Comparison of ENCODE assay signal across 9 mouse cellular contexts in the genomic region with DNA sequence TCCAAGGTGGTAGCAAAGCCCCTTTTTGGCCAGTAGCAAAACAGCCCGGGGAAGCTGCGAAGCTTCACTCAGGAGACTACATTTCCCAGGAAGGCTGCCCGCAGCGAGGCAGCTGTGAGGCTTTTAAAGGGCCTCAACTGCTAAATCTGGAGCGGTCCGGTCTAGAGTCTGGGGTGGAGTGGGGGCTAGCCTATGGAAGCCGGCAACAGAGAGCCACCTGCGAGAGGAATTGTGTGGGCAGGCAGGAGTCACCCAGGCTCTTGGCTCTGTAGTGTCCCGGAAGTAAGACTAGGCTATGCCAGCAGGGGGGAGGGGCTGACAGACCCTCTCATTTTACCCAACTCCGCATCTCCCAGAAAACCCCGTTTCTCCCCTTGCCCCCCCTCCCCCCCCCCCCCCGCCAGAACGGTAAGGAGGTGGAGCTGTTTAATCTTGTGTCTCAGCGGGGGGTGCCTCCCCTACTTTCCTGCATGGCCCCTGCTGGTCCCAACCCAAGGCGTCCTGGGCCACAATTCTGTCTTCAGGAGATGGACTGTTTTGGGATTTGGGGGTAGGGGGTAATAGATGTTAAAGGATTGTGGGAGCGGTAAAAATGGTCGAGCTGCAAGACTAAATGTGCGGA. TPM values are rescaled to one million over a fixed set of nuclear protein-coding genes. Genes with fewer than 3 reads are reported as not detected.
DNase-seq lines count a peak whose midpoint lies in the region; ATAC-seq and TF ChIP-seq lines count a peak whose summit lies in the region.
"Had no signal": no experiment of that assay in that cellular context is flagged by ENCODE, and none has a peak within 500 bp of the region (broad histone marks: within the 10 kb centered on the region; RNA-seq: fewer than 3 reads in every experiment).

No protein-coding gene starts in this region.

- DNase-seq in embryo, embryonic 11 days, result peak; percentile 44
- no peak for DNase-seq in embryo, embryonic 10 days (ENCODE audit: low spot score)
- DNase-seq in liver, postnatal 0 days, result no peak
- no peak for DNase-seq in urinary bladder, postnatal 14 days (ENCODE audit: low spot score)
- no peak for DNase-seq in left cerebral cortex, adult 11 months (ENCODE audit: low spot score)
- DNase-seq in layer of hippocampus, adult 11-12 months (ENCODE audit: low spot score), result no peak

- no peak for ATAC-seq in embryonic facial prominence, embryonic 12.5 days (ENCODE audit: insufficient number of reproducible peaks, insufficient read depth, low FRiP score, low TSS enrichment)
- ATAC-seq in intestine, embryonic 16.5 days, result no peak
- ATAC-seq in liver, postnatal 0 days, result no peak

- H3K9me3 ChIP-seq in embryonic facial prominence, embryonic 12.5 days, result no peaks in the 10 kb centered on the region
- H3K9me3 ChIP-seq in intestine, embryonic 16.5 days (ENCODE audit: control insufficient read depth, low read length), result no peaks in the 10 kb centered on the region
- no peaks in the 10 kb centered on the region for H3K9me3 ChIP-seq in liver, postnatal 0 days (ENCODE audit: low read length)

- H3K4me1 ChIP-seq in embryonic facial prominence, embryonic 12.5 days, result peaks cover 29% of the 10 kb centered on the region
- peaks cover 35% of the 10 kb centered on the region for H3K4me1 ChIP-seq in intestine, embryonic 16.5 days (ENCODE audit: control insufficient read depth, insufficient read depth, low read length)
- H3K4me1 ChIP-seq in liver, postnatal 0 days (ENCODE audit: insufficient read depth), result peaks cover 31% of the 10 kb centered on the region

- TF ChIP-seq CTCF in liver, postnatal 0 days (IDR thresholded peaks at IDR 0.05; ENCODE audit: low read depth), result no peak

- peak overlapping the region; percentile 37 for H3K4me2 ChIP-seq in embryonic facial prominence, embryonic 12.5 days (replicated peaks)
- H3K4me2 ChIP-seq in intestine, embryonic 16.5 days (ENCODE audit: low read depth, low read length), result peak overlapping the region; percentile 96
- peak overlapping the region; percentile 77 for H3K4me2 ChIP-seq in liver, postnatal 0 days (ENCODE audit: low read depth, low read length)

- H3K4me3 ChIP-seq in embryonic facial prominence, embryonic 12.5 days, result 0 out of 2 replicates have a peak overlapping the region, but pooled peaks have one; percentile 11
- H3K4me3 ChIP-seq in intestine, embryonic 16.5 days (ENCODE audit: low read length), result peak overlapping the region; percentile 20
- H3K4me3 ChIP-seq in liver, postnatal 0 days (ENCODE audit: low read depth, low read length), result no peak overlapping the region
- H3K4me3 ChIP-seq: myocyte had no signal

- no peaks in the 10 kb centered on the region for H3K36me3 ChIP-seq in embryonic facial prominence, embryonic 12.5 days
- H3K36me3 ChIP-seq in intestine, embryonic 16.5 days (ENCODE audit: control insufficient read depth, insufficient read depth, low read length), result no peaks in the 10 kb centered on the region
- H3K36me3 ChIP-seq in liver, postnatal 0 days (replicated peaks; ENCODE audit: insufficient read depth, low read length), result no peaks in the 10 kb centered on the region

- H3K9ac ChIP-seq in embryonic facial prominence, embryonic 12.5 days, result no peak overlapping the region
- peak overlapping the region; percentile 59 for H3K9ac ChIP-seq in intestine, embryonic 16.5 days (ENCODE audit: low read depth, low read length)
- H3K9ac ChIP-seq in liver, postnatal 0 days (replicated peaks), result peak overlapping the region; percentile 32; the same call in 1 of the 2 replicates

- H3K27me3 ChIP-seq in embryonic facial prominence, embryonic 12.5 days, result no peaks in the 10 kb centered on the region
- no peaks in the 10 kb centered on the region for H3K27me3 ChIP-seq in intestine, embryonic 16.5 days (replicated peaks; ENCODE audit: control insufficient read depth, insufficient read depth, low read length)
- peaks cover 22% of the 10 kb centered on the region for H3K27me3 ChIP-seq in liver, postnatal 0 days (ENCODE audit: insufficient read depth, low read length)

- 10% methylated on average over 16 of the region's 18 CpGs for WGBS in embryonic facial prominence, embryonic 12.5 days
- WGBS in intestine, embryonic 16.5 days, result 13% methylated on average over 16 of the region's 18 CpGs
- WGBS in liver, postnatal 0 days (ENCODE audit: insufficient replicate concordance), result 25% methylated on average over 16 of the region's 18 CpGs

- TF ChIP-seq EP300 in liver, postnatal 0 days (IDR thresholded peaks at IDR 0.05; ENCODE audit: low read depth), result no peak

- H3K27ac ChIP-seq in embryonic facial prominence, embryonic 12.5 days, result no peak overlapping the region
- peak overlapping the region; percentile 98 for H3K27ac ChIP-seq in intestine, embryonic 16.5 days (ENCODE audit: low read length)
- peak overlapping the region; percentile 94 for H3K27ac ChIP-seq in liver, postnatal 0 days (ENCODE audit: low read depth)

RNA-seq across cellular contexts. Expression of a gene that starts 2.5 kb away (rescaled TPM):
- polyA plus RNA-seq in embryonic facial prominence, embryonic 12.5 days (2016; fragmentation: Nextera tagmentation; extraction: Ambion mirVana), result 513 and 519 TPM in 2 replicates
- 438 and 456 TPM in 2 replicates for polyA plus RNA-seq in intestine, embryonic 16.5 days (2015; fragmentation: Nextera tagmentation; extraction: Ambion mirVana)
- 125 and 140 TPM in 2 replicates for polyA plus RNA-seq in liver, postnatal 0 days (2015; fragmentation: Nextera tagmentation; extraction: Ambion mirVana)

RNA-seq across cellular contexts. Expression of a gene that starts 15.9 kb away (rescaled TPM):
- polyA plus RNA-seq in embryonic facial prominence, embryonic 12.5 days (2016; fragmentation: Nextera tagmentation; extraction: Ambion mirVana), result not detected in 2 replicates
- 1.8 and 2.3 TPM in 2 replicates for polyA plus RNA-seq in intestine, embryonic 16.5 days (2015; fragmentation: Nextera tagmentation; extraction: Ambion mirVana)
- 0.08 and 0.16 TPM in 2 replicates for polyA plus RNA-seq in liver, postnatal 0 days (2015; fragmentation: Nextera tagmentation; extraction: Ambion mirVana)

RNA-seq across cellular contexts. Expression of a gene that starts 36.9 kb away (rescaled TPM):
- 55.9 and 65.5 TPM in 2 replicates for polyA plus RNA-seq in embryonic facial prominence, embryonic 12.5 days (2016; fragmentation: Nextera tagmentation; extraction: Ambion mirVana)
- 56.4 and 57.5 TPM in 2 replicates for polyA plus RNA-seq in intestine, embryonic 16.5 days (2015; fragmentation: Nextera tagmentation; extraction: Ambion mirVana)
- 21.3 and 22.5 TPM in 2 replicates for polyA plus RNA-seq in liver, postnatal 0 days (2015; fragmentation: Nextera tagmentation; extraction: Ambion mirVana)

RNA-seq across cellular contexts. Expression of a gene that starts 49.2 kb away (rescaled TPM):
- 229 and 235 TPM in 2 replicates for polyA plus RNA-seq in embryonic facial prominence, embryonic 12.5 days (2016; fragmentation: Nextera tagmentation; extraction: Ambion mirVana)
- polyA plus RNA-seq in intestine, embryonic 16.5 days (2015; fragmentation: Nextera tagmentation; extraction: Ambion mirVana), result 221 and 238 TPM in 2 replicates
- polyA plus RNA-seq in liver, postnatal 0 days (2015; fragmentation: Nextera tagmentation; extraction: Ambion mirVana), result 70.9 and 76.4 TPM in 2 replicates

Comparison
In these comparisons a context has a peak if more than half of its experiments do, and no peak if none do; other contexts are left out.
1. H3K4me2 ChIP-seq: peak in every context shown above with its lines; median percentile 96 in intestine, embryonic 16.5 days; 77 in liver, postnatal 0 days; 37 in embryonic facial prominence, embryonic 12.5 days.